ENCODE assay signal across 20 mouse cellular contexts in the genomic region with DNA sequence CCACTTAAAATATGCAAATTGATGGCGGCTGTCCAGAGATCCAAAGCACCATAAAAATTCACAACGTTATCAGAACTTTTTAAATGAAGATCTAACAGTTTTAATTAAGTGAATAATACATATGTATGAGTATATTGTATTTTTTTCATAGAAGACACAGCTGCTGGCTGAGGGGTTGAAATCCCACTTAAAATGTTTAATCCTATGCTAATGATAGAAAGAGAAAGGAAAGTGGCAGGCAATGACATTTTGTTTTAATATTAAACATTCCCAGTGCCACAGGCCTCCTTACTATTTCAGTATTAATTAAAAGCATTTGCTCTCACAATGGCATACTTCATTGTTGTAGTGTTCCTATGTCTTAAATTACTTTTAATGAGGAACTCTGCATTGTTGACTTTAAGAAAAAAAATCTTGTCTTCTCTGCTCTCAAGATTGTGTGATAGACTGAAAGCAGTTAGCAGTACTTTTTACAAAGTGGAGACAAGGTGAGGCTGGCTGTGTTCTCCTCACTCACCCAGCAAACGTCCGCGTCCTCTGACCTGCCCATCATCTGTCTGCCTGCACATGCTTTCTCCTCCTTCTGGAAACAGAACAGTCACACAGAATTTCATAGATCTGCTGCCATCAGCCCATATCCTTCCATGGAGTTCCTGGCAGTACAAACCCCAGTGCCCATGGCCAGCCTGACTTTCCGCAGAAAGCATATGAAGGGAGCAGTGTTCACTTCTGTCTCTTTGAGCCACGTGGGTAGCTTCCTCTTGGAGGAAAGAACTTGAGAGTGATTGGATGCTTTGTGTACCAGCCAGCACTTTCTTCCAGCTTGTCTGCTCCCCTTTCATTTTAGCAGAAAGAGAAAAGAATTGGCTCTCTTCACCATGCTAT.
DNase-seq lines count a peak whose midpoint lies in the region; ATAC-seq and TF ChIP-seq lines count a peak whose summit lies in the region.
"Had no signal": no experiment of that assay in that cellular context is flagged by ENCODE, and none has a peak within 500 bp of the region (broad histone marks: within the 10 kb centered on the region; RNA-seq: fewer than 3 reads in every experiment).

No protein-coding gene starts in this region.

- TF ChIP-seq POLR2A in brain, embryonic 14.5 days (IDR thresholded peaks at IDR 0.05; ENCODE audit: borderline replicate concordance, extremely low read depth, insufficient read depth, insufficient read length, poor library complexity, severe bottlenecking) = no peak

- H3K9me3 ChIP-seq in embryonic facial prominence, embryonic 13.5 days = peaks cover 7% of the 10 kb centered on the region
- no peaks in the 10 kb centered on the region for H3K9me3 ChIP-seq in embryonic facial prominence, embryonic 10.5 days
- 0 out of 2 replicates have a peak, but pooled peaks cover 2% of the 10 kb centered on the region for H3K9me3 ChIP-seq in forebrain, embryonic 16.5 days (ENCODE audit: control insufficient read depth, low read length)
- H3K9me3 ChIP-seq in midbrain, embryonic 15.5 days = no peaks in the 10 kb centered on the region
- no peaks in the 10 kb centered on the region for H3K9me3 ChIP-seq in heart, embryonic 11.5 days (replicated peaks; ENCODE audit: control insufficient read depth, low read length)

- ATAC-seq in embryonic facial prominence, embryonic 13.5 days (ENCODE audit: insufficient number of reproducible peaks, insufficient read depth, low FRiP score, low TSS enrichment, low read depth) = no peak
- peak; percentile 72 for ATAC-seq in forebrain, embryonic 16.5 days
- peak; percentile 78 for ATAC-seq in midbrain, embryonic 15.5 days (replicated peaks)
- no peak for ATAC-seq in heart, embryonic 11.5 days (replicated peaks; ENCODE audit: insufficient number of reproducible peaks, low FRiP score, low TSS enrichment)
- ATAC-seq: CD4-positive, CD25-positive, alpha-beta regulatory T cell, adult 4 months had no signal

- peaks cover 18% of the 10 kb centered on the region for H3K4me1 ChIP-seq in embryonic facial prominence, embryonic 13.5 days
- 0 out of 2 replicates have a peak, but pooled peaks cover 3% of the 10 kb centered on the region for H3K4me1 ChIP-seq in embryonic facial prominence, embryonic 10.5 days
- peaks cover 18% of the 10 kb centered on the region for H3K4me1 ChIP-seq in forebrain, embryonic 16.5 days (replicated peaks; ENCODE audit: control insufficient read depth, insufficient read depth, low read length)
- peaks cover 11% of the 10 kb centered on the region for H3K4me1 ChIP-seq in midbrain, embryonic 15.5 days
- no peaks in the 10 kb centered on the region for H3K4me1 ChIP-seq in heart, embryonic 11.5 days (ENCODE audit: control insufficient read depth, insufficient read depth, low read length)
- H3K4me1 ChIP-seq: neural tube, embryonic 12.5 days had no signal

- DNase-seq in embryonic facial prominence, embryonic 10.5 days (ENCODE audit: low spot score) = no peak
- DNase-seq in brain, embryonic 14.5 days (ENCODE audit: low read depth) = peak; percentile 82
- no peak for DNase-seq in cerebellum, adult 9-11 months
- DNase-seq in embryo, embryonic 10.5 days (ENCODE audit: low spot score) = no peak
- DNase-seq: adrenal gland, adult 2 months; cerebellum, adult 2 months; gastrocnemius, postnatal 25 days; heart, postnatal 36 days; kidney, adult 9 months; lung, adult 2 months; lung, postnatal 36 days; right cerebral cortex, postnatal 14 days; thymus, postnatal 36 days had no signal

- 48% methylated on average over 7 of the region's 7 CpGs for WGBS in embryonic facial prominence, embryonic 13.5 days
- 62% methylated on average over 7 of the region's 7 CpGs for WGBS in embryonic facial prominence, embryonic 10.5 days
- 12% methylated on average over 7 of the region's 7 CpGs for WGBS in forebrain, embryonic 16.5 days
- 31% methylated on average over 7 of the region's 7 CpGs for WGBS in midbrain, embryonic 15.5 days
- WGBS in heart, embryonic 11.5 days (ENCODE audit: insufficient replicate concordance) = 56% methylated on average over 7 of the region's 7 CpGs

- no peaks in the 10 kb centered on the region for H3K27me3 ChIP-seq in embryonic facial prominence, embryonic 13.5 days
- no peaks in the 10 kb centered on the region for H3K27me3 ChIP-seq in embryonic facial prominence, embryonic 10.5 days (replicated peaks; ENCODE audit: low read depth, poor library complexity, severe bottlenecking)
- no peaks in the 10 kb centered on the region for H3K27me3 ChIP-seq in forebrain, embryonic 16.5 days (replicated peaks; ENCODE audit: control insufficient read depth, insufficient read depth, low read length)
- no peaks in the 10 kb centered on the region for H3K27me3 ChIP-seq in midbrain, embryonic 15.5 days (replicated peaks)
- no peaks in the 10 kb centered on the region for H3K27me3 ChIP-seq in heart, embryonic 11.5 days (ENCODE audit: control insufficient read depth, insufficient read depth, low read length)
- H3K27me3 ChIP-seq: neural tube, embryonic 12.5 days had no signal

- H3K9ac ChIP-seq in embryonic facial prominence, embryonic 13.5 days = no peak overlapping the region
- H3K9ac ChIP-seq in forebrain, embryonic 16.5 days (replicated peaks; ENCODE audit: low read depth, low read length) = no peak overlapping the region
- H3K9ac ChIP-seq in midbrain, embryonic 15.5 days = no peak overlapping the region
- H3K9ac ChIP-seq in heart, embryonic 11.5 days (ENCODE audit: low read depth, low read length) = no peak overlapping the region
- H3K9ac ChIP-seq: neural tube, embryonic 12.5 days had no signal

- TF ChIP-seq CTCF in brain, embryonic 14.5 days (IDR thresholded peaks at IDR 0.05; ENCODE audit: borderline replicate concordance, extremely low read depth, insufficient read depth, insufficient read length) = no peak

- no peaks in the 10 kb centered on the region for H3K36me3 ChIP-seq in embryonic facial prominence, embryonic 13.5 days
- no peaks in the 10 kb centered on the region for H3K36me3 ChIP-seq in embryonic facial prominence, embryonic 10.5 days (replicated peaks)
- H3K36me3 ChIP-seq in forebrain, embryonic 16.5 days (ENCODE audit: control insufficient read depth, insufficient read depth) = no peaks in the 10 kb centered on the region
- H3K36me3 ChIP-seq in midbrain, embryonic 15.5 days (replicated peaks) = no peaks in the 10 kb centered on the region
- H3K36me3 ChIP-seq in heart, embryonic 11.5 days (ENCODE audit: control insufficient read depth, insufficient read depth, low read length) = no peaks in the 10 kb centered on the region
- H3K36me3 ChIP-seq: neural tube, embryonic 12.5 days had no signal

- H3K4me3 ChIP-seq in embryonic facial prominence, embryonic 13.5 days = no peak overlapping the region
- H3K4me3 ChIP-seq in embryonic facial prominence, embryonic 10.5 days = no peak overlapping the region
- no peak overlapping the region for H3K4me3 ChIP-seq in forebrain, embryonic 16.5 days (replicated peaks; ENCODE audit: low read length)
- no peak overlapping the region for H3K4me3 ChIP-seq in midbrain, embryonic 15.5 days
- no peak overlapping the region for H3K4me3 ChIP-seq in heart, embryonic 11.5 days (ENCODE audit: low read depth, low read length)
- H3K4me3 ChIP-seq: neural tube, embryonic 12.5 days had no signal

- 0 out of 2 replicates have a peak overlapping the region, but pooled peaks have one; percentile 16 for H3K27ac ChIP-seq in embryonic facial prominence, embryonic 13.5 days
- no peak overlapping the region for H3K27ac ChIP-seq in embryonic facial prominence, embryonic 10.5 days (replicated peaks)
- peak overlapping the region; percentile 66 for H3K27ac ChIP-seq in forebrain, embryonic 16.5 days (ENCODE audit: low read length)
- H3K27ac ChIP-seq in midbrain, embryonic 15.5 days = no peak overlapping the region
- no peak overlapping the region for H3K27ac ChIP-seq in heart, embryonic 11.5 days (ENCODE audit: low read depth, low read length)
- H3K27ac ChIP-seq: neural tube, embryonic 12.5 days had no signal

- 0 out of 2 replicates have a peak overlapping the region, but pooled peaks have one; percentile 2 for H3K4me2 ChIP-seq in embryonic facial prominence, embryonic 13.5 days
- peak overlapping the region; percentile 23; the same call in 1 of the 2 replicates for H3K4me2 ChIP-seq in forebrain, embryonic 16.5 days (ENCODE audit: low read length)
- no peak overlapping the region for H3K4me2 ChIP-seq in midbrain, embryonic 15.5 days
- H3K4me2 ChIP-seq in heart, embryonic 11.5 days = no peak overlapping the region
- H3K4me2 ChIP-seq: liver, embryonic 11.5 days; neural tube, embryonic 12.5 days had no signal

Comparison
In these comparisons a context has a peak if more than half of its experiments do, and no peak if none do; other contexts are left out.
1. H3K27ac ChIP-seq: peak in embryonic facial prominence, embryonic 13.5 days (single experiment) and forebrain, embryonic 16.5 days (single experiment); none in embryonic facial prominence, embryonic 10.5 days (single experiment), midbrain, embryonic 15.5 days (single experiment) and heart, embryonic 11.5 days (single experiment).
2. ATAC-seq: peak in forebrain, embryonic 16.5 days (single experiment) and midbrain, embryonic 15.5 days (single experiment); none in embryonic facial prominence, embryonic 13.5 days (single experiment) and heart, embryonic 11.5 days (single experiment).
3. H3K4me2 ChIP-seq: peak in embryonic facial prominence, embryonic 13.5 days (single experiment) and forebrain, embryonic 16.5 days (single experiment); none in midbrain, embryonic 15.5 days (single experiment) and heart, embryonic 11.5 days (single experiment).